Mouse (Mus musculus): ENCODE data around the gene Kdelc2. TPM values are rescaled to one million over a fixed set of nuclear protein-coding genes. Genes with fewer than 3 reads are reported as not detected.

Gene Kdelc2
- total RNA-seq, 4 experiments from 2014 or later: 5.9 to 7.3 (median 6.9) TPM

DNA sequence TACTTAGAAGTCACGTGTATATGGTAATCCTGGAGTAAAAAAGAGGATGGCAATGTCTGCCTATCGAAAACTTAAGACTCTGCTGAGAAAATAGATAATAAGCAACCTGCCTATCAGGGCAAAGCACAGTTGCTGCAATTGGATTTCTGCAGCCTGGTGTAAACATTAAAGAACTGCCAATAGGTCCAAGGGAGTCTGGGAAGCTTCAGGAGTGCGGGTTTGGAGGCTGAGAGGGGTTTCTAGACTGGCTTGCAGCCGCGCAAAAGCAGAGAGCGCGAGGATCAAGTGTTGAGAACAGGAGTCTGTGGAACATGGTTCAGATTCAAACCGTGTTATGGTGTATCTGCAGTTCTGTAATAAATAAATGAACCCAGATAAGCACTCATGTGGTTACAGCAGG lies 1.0 kb downstream of the Kdelc2 start:
- DNase-seq (ENCODE audit: low spot score in 2 of 2): no peak

DNA sequence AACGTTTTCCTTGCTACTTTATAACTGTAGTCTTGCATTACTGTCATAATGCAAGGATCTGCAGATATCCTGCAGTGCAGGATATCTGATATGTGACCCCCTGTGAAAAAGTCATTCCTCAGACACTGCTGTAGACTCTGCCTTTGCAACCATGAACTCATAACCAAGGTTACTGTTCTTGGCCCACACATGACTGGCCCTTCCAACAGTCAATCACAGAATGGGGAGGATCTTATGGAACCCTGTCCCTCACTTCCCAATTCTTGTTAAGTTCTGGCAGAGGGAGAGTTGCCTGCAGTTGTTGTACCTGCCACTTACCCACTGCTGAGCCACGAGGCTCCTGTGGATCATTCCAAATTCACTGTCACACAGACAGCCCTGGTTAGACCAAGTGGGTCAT lies 3.6 kb downstream of the Kdelc2 start:
- no peak for DNase-seq (ENCODE audit: low spot score in 2 of 2)

GRCm38 (mm10) chr9:53389109-53389508 lies 5.3 kb downstream of the Kdelc2 start:
- no peak for DNase-seq (ENCODE audit: low spot score in 2 of 2)

GRCm38 (mm10) chr9:53390136-53390535 lies 6.3 kb downstream of the Kdelc2 start:
- DNase-seq (ENCODE audit: low spot score in 2 of 2): no peak

DNA sequence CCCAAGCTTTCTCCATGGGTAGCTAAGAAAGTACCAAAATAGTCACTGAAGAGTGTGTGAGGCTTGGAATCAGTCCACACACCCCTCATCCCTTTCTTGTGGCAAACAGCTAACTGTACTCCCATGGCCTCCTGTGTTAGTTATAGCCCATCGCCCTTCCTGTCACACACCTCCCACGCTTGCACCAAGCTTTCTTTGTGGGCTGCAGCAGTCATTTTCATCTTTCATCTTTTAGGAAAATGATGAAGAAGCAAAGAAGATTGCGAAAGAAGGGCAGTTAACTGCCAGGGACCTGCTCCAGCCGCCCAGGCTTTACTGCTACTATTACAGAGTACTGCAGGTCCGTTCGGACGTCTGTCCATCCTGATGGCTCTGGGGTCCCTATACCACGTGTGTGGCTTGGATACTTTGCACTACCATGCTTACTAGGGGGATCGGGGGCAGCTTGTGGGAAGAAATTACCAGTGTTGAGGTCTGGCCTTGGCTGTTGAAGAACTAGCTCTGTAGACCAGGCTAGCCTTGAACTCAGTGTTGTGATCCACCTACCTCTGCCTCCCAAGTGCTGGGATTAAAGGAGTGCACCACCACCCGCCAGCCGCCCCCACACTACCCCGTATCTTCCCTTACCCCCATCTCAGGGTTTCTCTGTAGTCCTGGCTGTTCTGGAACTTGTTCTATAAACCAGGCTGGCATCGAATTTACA lies 14.0 kb downstream of the Kdelc2 start:
- DNase-seq (ENCODE audit: low spot score in 2 of 2): no peak

- no peak for DNase-seq (ENCODE audit: low spot score in 2 of 2)
Observed at GRCm38 (mm10) chr9:53398388-53398700, 14.5 kb downstream of the Kdelc2 start.

- no peak for DNase-seq (ENCODE audit: low spot score in 2 of 2)
Observed at GRCm38 (mm10) chr9:53399537-53399936, 15.7 kb downstream of the Kdelc2 start.

GRCm38 (mm10) chr9:53400696-53401095 lies 16.9 kb downstream of the Kdelc2 start:
- no peak for DNase-seq (ENCODE audit: low spot score in 2 of 2)

DNA sequence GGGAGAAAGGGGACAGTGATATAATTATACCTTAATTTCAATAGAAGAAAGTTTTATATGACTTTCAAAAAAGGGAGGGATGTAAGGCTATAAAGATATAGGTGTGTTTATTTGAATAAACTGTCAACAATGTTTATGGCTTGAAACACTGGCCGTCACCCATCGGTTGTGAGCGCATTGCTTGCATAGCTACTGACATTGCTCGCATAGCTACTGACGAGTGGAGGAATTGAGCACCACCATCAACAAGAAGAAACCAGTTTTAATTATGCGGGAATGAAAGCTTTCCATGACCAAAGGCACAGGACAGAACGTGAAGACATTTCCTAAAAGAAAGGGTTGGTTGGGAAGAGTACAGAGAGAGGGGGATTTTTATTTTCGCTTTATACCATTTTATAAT lies 17.3 kb downstream of the Kdelc2 start:
- DNase-seq (ENCODE audit: low spot score in 2 of 2): no peak

GRCm38 (mm10) chr9:53402291-53402711 lies 18.5 kb downstream of the Kdelc2 start, which contains the start of gene 4930550C14Rik:
4930550C14Rik (plus strand) TSS chr9:53402325.
- no peak for DNase-seq (ENCODE audit: low spot score in 2 of 2)

DNA sequence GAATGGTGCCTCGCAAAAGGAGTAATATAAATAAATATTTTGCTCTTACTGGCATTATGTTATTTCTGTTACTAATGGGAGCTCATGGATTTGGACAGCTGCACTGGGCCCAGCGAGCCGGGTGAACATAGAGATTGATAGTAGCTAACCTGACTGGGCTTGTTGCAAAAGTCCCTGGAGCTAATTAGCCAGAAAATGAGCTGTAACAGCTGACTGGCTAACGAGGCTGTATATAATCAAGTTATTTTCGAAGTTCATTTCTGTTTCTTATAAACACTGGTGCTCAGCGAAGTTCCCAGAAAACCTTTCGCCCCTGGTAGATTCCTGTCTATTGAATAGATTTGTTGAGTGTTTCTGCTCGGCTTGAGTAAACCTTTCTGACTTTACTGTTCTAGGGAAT lies 19.2 kb downstream of the Kdelc2 start:
- DNase-seq (ENCODE audit: low spot score in 2 of 2): no peak

DNA sequence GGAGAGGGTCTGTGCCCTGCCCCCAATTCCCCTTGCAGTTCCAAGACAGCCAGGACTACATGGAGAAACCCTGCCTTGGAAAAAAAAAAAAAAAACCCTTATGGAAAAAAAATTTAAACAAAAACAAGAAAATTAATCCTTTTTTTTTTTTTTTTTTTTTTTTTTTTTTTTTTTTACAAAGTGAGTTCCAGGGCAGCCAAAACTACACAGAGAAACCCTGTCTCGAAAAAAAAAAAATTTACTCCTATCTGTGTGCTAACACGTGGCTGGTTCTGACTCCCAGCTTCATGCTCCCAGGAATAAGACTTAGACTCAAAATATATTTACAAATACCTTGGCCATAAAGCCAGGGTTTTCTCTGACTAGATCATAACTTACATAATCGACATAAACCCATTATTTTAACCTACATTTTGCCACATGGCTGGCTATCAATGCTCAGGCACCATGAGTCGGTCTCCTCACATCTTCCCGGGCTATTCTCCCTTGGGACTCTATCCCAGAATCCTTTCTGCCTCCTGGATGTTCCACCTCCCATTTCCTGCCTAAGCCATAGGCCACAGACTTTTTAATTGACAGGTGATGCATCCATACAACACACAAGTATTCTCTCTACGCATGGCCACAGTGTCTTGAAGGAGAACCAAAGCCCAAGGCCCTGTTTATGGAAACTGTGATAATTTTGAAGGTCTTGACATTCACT lies 20.4 kb downstream of the Kdelc2 start:
- no peak for DNase-seq (ENCODE audit: low spot score in 2 of 2)

DNA sequence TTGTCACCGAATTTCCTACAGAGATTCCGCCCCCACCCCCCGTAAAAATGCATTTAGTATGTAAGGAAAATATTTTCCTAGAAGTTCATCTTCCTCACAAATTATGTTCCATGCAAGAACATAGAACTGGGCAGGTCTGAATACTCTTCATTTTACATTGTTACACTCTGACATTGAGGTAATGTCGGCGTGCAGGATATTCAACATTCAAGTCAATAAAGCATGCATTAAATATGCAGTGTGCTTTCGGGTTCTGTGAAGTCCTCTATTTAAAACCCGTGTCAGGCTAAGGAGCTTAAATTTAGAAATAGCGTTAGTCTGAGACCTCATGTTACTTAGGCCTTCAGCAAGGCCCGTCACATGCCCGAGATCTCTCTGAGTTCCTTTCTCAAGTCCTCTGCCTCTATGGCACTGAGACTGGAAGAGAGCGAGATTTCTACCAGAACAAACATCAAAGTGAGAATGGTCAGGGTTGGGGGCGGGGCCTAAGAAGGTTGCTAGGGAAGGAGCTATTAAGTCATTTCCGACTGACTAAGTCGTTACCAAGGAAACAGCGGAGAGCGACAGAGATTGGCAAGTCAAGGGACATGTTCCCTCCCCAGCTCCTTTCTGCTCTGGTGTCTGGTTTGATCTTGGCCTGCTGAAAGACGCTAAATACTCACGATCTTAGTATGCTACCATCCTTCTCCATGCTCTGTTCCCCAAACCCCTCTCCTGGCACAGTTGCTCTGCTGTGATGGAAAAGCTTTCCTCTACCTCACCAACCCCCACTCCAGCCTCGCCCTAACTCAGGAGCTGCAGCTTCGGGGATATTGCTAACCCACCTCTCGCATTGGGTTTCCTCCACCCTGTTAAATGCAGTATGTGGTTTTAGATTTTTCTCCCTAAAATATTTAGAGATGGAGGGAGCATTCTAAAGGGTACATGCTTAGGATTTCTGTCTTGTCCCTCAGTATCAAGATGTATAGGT lies 21.2 kb downstream of the Kdelc2 start:
- DNase-seq (ENCODE audit: low spot score in 2 of 2): peak in 1 of 2 experiments; percentile 68

DNA sequence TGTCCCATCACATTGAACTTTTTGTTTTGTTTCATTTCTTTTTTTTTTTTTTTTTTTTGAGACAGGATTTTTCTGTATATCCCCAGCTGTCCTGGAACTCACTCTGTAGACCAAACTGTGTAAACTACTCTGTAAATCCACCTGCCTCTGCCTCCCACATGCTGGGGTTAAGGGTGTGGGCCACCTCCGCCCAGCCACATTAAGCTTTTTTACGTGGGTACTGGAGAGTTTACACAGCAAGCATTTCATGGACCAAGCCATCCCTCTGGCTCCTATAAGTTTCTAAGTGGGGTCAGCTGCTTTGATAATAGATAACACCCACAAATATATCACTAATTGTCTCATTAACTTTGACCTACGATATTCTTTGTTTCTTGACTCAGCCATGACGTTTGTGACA lies 24.7 kb downstream of the Kdelc2 start:
- DNase-seq (ENCODE audit: low spot score in 2 of 2): no peak

DNA sequence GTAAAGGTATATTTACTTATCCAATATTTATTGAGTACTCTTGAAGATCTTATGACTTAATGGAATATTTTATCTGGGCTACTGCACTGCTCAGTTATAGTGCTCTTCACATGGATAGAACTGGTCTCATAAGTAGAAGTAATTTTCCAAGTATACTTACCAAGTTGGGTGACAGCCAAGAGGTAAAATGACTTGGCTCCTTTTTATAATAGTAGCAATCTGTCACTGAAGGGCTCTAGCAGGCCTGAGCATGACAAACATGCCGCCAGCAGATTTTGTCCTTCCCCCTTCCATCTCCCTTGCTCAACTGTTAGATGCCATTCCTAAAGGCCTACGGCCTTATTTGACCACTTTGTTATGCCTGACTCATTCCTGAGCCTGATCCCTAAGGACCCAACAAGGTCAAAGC lies 25.1 kb downstream of the Kdelc2 start:
- no peak for DNase-seq (ENCODE audit: low spot score in 2 of 2)

GRCm38 (mm10) chr9:53409427-53409826 lies 25.6 kb downstream of the Kdelc2 start:
- no peak for DNase-seq (ENCODE audit: low spot score in 2 of 2)

- DNase-seq (ENCODE audit: low spot score in 2 of 2): no peak
Observed at GRCm38 (mm10) chr9:53422133-53422896, 38.5 kb downstream of the Kdelc2 start.

- DNase-seq (ENCODE audit: low spot score in 2 of 2): no peak
Observed at GRCm38 (mm10) chr9:53426726-53427125, 42.9 kb downstream of the Kdelc2 start.

DNA sequence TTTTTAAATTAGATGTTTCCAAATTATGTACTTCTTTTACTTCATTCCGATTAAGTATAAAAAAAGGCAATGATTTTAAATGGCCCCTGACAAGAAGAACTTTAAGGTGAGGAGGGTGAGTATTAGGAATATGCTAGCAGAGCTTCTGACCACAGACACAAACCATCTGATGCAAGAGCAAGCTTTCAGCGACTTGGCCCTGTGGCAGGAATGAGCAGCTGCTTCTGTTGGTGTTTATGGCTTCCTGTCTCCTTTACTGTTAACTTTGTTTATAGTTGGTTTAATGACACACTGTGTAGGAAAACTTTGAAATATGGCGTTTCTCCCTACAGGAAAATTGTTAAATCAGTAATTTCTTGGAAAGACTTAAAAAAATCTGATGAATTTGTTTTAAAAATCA lies 43.8 kb downstream of the Kdelc2 start:
- DNase-seq (ENCODE audit: low spot score in 2 of 2): no peak

DNA sequence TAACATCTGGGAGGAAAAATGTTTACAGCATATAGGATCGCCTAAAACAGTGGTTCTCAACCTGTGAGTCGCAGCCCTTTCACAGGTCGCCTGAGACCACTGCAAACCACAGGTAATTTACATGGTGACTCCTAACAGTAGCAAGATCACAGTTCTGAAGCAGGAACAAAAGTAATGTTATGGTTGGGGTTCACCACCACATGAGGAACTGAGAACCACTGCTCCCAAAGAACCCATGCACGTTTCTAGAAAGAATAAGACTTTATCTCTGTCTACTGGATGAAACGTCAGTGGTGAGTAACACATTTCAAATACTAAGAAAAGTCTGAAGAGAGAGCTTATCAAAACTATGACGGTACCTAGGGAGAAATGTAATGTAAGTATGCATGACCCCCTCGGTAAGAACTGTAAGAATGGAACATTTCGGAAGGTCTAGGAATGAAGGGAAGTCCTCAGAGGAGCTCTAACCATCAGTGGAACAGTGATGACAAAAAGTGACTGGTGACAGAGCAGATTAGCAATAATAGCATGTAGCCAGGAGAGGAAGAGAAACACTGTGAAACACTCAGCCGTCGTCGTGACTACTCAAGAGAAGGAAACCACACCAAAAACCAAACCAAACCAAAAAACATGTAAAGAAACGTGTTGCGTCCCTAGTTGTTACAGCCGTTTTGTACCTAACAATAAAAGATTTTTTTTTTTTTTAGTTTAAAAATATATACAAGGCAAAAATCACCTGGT lies 52.2 kb downstream of the Kdelc2 start:
- no peak for DNase-seq (ENCODE audit: low spot score in 2 of 2)

- no peak for DNase-seq (ENCODE audit: low spot score in 2 of 2)
Observed at GRCm38 (mm10) chr9:53450609-53451008, 66.8 kb downstream of the Kdelc2 start.
